Mouse (Mus musculus): Measurements from ENCODE around the gene Arglu1.

Arglu1 gene

DNA sequence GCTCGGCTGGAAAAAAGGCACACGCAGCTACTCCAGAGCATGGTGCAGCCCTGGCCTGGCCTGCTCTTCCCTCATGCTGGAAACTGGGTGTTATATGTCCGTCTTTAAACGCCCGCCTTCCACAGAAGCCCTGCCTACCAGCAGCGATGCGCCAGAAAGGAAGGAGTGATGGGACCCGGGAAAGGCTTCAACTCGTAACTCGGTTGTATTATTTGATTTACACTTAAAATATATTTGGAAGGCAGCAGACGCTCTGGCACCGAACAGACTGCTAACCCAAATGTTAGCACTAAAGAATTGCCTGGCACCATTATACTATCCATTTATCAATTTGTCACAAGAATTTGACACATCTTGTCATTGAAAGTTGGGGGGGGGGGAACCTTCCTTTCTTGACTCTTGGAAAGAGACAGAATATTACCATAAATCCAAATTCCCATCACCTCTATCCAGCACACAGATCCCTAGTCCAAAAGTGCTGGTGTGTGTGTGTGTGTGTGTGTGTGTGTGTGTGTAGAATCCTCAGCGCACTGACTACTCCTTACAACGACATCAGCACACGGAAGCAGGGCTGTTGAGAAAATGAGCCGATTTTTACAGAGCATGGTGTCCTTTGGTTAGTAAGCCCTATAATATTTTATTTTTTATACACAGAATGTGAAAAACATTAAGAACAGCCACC, 68.9 kb downstream of the Arglu1 start:
- no peak for DNase-seq

DNA sequence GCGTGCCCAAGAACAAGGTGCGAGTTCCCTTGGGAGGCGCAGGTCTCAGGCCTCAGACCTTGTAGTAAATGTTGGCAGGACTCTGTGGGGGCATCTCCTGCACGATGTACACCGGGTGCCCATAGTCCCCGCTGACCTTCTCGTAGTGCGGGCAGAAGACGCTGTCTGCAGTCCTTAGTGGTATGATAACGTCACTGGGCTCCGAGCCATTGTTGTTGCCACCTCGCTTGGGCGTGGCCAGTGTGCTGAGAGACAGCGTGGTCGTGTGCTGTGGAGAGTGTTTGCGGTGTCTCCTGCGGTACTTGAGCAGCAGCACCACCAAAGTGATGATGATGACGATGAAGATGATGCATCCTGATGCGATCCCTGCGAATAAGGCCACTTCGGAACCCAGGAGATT, 69.8 kb downstream of the Arglu1 start:
- no peak for DNase-seq

DNA sequence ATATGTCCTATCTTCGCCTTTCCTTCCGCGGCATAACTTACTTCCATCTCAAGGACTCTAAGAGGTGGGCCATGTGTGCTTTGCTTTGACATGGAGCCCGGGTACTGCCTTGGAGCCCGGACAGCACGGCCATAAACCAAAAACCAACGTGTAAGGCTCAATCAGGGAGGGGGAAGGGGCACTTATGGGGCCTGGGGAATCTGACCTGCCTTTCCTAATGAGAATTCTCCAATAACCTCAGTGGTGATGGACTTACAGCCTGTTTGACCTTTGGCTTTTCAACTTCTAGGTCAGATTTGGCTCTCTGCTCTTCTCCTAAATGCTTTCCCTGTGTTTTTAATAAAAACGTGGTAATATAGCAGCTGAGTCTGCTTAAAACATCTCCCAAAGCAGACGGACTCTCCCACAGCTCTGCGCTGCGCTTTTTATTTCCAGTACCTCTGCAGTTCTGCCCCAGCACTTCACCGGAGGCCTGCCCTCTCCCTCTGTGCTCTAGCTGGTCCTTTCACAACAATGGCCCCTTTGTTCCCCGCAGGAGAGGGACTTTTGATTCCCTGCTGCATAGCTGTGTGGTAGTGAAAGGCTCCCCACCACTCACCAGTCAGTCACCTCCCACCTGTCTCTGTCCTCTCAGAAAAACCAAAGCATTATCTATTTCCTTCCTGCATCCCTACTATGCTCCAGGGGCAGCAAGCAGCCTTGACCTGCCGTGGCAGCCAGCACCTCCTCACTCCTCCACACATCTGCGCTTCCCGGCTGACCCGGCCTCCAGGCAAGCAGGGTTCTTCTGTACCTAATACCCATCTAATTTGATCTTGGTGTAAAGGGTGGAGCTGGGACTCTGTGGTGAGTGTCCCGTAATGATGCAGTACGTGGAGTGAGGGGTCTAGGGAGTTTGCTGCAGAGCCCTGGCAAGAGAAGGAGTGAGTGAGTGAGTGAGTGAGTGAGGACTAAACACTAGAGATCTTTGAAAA, 70.8 kb downstream of the Arglu1 start:
- no peak for DNase-seq
